Mouse (Mus musculus): ENCODE data around the gene Cep350.

DNA sequence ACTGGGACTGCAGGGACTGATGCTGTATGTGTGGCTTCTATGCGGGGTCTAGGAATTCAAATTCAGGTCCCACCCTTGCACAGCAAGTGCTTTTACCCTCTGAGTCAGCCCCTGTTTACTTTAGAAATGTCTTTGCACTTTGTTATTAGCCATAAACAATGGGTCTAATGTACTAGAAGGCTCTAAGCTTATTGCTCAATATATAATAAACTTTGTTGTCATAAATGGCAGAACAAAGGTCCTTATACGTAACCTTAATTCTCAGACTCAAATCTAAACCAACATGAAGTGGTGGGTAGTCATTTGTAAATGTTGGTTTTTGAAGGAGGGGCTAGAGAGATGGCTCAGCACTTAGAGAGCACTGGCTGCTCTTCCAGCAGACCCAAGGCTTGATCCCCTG is 35.6 kb downstream of the Cep350 start:
- TF ChIP-seq TAL1 (IDR thresholded peaks at IDR 0.05; ENCODE audit: low read length) (no peak), GATA1 (IDR thresholded peaks at IDR 0.05; ENCODE audit: low read length) (no peak)

Measured in erythroblast, embryonic 14.5 days (primary cell).